Mouse (Mus musculus): ENCODE results near the gene Cavin4.

DNA sequence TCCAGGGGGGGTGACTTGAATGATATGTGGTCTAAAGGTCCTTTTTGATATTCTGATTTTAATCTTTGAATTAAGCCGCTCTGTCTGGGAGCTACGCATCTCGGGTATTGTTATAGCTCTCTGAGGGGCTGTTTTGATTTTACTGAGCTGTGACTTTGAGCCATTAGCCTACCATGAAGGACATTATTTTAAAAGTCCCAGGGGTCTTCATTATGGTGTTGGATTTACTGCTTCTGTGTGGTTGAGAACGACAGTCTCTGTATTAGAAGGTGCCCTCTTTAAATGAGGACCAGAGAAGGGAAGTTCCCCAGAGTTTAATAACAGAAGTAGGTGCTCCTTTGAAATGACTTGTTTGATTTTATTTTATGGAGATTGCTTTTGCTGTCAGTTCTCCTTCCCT is 9.2 kb upstream of the Cavin4 start:
- TF ChIP-seq CTCF (IDR thresholded peaks at IDR 0.05; ENCODE audit: borderline replicate concordance, insufficient read depth, low read length) (no peak), POLR2A (IDR thresholded peaks at IDR 0.05; ENCODE audit: low read depth, low read length) (no peak)
